Mouse (Mus musculus): ENCODE data around the gene Plaur.

Plaur gene

DNA sequence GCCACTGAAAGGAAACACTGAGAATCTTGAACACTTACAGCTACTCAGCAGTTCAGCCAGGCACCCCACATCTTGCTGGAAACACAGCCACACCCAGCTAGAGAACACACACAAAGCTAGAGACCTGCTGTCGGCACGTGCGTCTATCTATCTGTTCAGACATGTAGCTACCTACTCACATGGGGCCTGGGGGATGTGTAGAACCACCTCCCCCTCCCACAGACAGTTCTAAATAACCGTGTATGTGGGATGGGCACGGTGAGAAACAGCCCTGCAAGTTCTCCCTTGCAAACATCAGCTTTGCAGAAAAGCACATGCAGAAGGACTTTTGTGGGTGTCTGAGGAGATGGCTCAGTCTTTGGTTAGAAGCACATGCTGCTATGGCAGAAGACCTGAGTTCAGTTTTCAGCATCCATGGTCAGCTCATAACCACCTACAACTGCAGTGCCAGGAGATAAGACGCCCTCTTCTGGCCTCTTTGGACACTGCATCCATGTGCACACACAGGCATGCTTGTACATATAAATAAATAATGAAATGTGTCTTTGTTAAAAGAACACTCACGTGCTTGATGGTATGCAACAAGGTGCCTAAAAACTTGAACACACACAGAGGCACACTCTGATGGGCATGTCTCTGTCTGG is 15.5 kb upstream of the Plaur start:
- DNase-seq (ENCODE audit: low spot score) = no peak

DNA sequence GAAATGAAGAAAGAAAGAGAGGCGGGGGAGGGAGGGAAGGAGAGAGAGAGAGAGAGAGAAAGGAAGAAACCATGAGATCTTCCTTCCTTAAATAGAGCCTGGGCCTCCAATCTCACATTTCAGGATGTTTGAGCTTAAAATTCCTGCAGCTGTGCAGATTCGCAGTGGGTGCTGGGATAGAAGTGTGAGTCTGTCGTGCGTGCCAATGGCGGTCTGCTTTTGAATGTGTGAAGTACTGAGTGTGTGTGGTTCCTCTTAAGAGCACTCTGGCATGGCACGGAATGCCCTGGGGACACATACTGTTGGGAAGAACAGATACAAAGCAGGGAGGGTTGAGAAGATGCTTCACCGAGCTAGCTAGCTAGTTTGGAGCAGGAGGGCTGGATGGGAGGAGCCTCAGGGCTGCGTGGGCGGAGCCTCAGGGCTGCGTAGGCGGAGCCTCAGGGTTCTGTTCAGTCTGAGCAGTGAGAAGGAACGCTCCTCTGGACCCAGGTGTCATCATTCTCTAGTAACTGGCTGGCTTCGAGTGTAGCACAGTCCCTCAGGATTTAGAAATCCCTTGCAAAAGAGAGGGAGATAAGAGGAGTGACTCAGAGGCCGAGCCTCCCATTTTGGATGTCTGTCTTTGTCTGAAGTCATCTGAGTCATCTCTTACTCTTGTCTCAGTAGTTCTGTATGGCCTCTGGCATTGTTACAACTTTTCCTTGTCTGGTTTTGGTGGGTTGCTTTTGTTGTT is 13.3 kb upstream of the Plaur start:
- no peak for DNase-seq (ENCODE audit: low spot score)

DNA sequence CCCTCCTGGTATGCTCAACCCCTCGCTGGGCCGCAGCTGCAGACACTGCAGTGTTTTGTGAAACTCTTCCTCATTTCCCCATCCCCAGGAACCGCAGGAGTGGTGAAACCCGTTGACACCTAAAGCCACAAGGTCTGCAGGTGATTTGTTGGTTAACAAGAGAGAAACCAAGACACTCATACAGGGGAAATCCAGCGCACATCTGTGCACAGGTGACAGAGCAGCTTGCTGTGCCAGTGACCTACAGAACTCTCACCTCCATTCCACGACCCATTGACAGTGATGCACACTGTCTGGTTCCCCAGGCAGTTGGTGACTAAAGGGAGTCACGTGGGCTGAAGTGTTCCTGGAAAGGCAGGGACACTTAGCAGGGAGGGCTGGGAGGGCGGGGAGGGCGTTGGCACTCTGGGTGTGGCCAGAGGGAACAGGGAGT is 11.7 kb upstream of the Plaur start:
- no peak for DNase-seq (ENCODE audit: low spot score)

DNA sequence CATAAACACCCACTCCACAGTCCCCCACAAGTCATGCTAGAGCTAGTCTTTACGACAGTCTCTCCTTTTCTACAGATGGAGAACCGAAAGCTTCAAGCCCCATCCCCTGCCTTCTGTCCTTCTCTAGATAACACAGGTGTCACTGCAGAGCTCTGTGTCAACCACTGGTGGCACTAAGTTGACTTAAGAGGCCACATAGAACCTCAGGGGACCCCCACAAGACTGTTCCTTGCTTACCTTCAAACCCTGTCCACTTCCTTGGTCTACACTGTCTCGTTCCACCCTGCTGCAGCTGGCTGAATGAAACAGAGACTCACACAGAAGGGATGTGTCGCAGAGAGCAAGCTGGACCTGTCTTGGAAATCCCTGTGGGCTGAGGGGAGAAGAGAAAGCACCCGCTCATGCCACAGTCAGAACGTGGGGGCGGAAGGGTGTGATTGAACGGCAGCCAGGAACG is 10.4 kb upstream of the Plaur start, which contains the start of gene Irgc1:
Gene Irgc1 (minus strand): TSS at position 443 of the 457 bp plus-strand sequence.
- no peak for DNase-seq (ENCODE audit: low spot score)

DNA sequence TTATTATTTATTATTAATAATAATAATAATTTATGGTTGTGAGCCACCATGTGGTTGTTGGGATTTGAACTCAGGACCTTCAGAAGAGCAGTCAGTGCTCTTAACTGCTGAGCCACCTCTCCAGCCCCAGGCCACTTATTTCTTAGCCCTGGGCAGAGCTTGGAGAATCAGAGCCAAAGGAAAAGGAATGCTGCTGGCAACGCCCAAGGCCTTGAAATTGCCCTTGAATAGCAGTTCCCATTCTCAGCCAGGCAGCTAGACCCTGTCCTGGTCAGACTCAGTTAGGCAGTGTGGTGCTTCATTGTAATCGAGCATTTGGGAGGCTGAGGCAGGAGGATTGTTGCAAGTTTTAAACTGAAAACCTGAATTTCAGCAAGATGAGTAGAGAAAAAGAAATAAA is 8.1 kb upstream of the Plaur start:
- DNase-seq (ENCODE audit: low spot score) = no peak

DNA sequence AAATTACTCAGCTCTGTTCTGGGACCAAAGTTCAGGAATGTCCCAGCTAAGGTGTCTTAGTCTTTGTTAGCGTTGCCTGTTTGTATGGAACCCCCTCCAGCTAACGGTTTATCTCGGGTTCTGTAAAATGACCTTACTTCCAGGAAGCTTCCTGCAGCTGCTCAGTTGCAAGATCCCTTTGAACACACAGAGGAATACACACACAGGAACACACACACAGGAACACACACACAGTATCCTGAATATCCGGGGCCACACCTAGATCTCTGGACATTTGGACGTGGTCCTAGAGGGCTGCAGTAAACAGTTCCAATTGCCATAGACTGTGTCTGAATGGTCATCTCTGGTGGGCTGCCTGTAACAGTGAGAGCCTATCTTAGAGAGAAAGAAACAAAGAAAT is 6.6 kb upstream of the Plaur start:
- no peak for DNase-seq (ENCODE audit: low spot score)

DNA sequence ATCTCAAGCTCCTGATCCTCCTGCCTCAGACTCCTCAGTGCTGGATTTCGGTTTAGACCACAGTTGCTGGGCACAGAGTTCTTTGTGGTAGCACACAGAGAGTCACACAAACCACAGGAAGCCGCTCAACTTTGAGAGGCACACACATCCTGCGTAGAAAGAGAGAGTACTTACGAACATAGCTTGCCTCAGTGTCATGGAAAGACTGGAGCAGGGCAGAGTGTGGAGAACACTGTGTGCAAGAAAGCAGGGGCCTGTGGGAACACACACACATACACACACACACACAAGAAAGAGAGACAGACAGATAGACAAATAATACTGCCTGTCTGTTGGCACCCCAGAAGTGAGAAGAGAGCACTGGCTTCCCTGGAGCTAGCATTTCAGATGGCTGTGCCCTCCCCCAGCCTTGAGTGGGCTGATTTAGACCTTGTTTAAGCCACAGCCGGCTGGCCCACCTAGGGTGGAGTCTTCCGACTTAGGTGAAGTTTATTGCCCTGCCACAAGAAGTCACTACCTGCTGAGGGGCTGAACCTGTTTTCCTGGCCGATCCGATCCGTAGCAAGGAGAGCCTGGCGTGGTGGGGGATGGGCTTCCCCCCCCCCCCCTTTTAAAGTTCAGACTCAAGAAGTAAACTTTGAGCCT is 4.4 kb upstream of the Plaur start:
- no peak for DNase-seq (ENCODE audit: low spot score)

DNA sequence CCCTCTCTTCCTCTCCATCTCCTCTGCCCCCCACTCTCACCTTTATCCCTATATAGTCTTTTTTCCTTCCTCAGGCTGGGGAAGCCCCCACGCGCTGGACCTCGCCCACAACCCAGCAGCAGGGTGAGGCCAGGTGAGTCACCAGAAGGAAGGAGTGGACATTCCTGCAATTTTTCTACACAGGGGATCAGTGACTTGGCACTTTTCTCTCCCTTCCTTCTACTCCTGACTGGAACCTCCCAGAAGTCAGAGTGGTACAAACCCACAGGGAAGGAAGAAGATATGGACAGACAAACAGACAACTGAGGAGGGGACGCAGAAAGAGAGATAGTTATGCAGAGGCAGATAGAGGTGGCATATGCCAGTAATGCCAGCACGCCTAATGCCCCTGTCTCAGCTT is 2.8 kb upstream of the Plaur start:
- no peak for DNase-seq (ENCODE audit: low spot score)

DNA sequence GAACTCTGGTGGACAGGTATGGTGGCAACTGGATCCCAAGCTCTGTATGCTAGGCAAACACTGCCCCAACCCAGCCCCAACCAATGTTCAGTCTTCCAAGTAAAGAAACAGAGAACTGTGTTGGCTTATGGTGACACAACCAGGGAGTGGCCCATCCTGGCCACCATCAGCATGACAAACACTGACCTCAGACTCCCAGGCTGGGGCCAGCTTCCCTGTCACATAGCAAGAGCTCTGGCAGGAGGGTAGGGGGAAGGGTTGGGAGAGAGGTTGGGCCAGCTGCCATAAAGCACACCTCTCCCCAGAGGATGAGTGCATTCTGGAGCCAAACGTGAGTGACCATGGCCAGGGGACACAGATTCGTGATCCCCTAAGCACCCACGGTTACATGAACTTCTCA is 2.4 kb upstream of the Plaur start:
- DNase-seq (ENCODE audit: low spot score) = no peak

DNA sequence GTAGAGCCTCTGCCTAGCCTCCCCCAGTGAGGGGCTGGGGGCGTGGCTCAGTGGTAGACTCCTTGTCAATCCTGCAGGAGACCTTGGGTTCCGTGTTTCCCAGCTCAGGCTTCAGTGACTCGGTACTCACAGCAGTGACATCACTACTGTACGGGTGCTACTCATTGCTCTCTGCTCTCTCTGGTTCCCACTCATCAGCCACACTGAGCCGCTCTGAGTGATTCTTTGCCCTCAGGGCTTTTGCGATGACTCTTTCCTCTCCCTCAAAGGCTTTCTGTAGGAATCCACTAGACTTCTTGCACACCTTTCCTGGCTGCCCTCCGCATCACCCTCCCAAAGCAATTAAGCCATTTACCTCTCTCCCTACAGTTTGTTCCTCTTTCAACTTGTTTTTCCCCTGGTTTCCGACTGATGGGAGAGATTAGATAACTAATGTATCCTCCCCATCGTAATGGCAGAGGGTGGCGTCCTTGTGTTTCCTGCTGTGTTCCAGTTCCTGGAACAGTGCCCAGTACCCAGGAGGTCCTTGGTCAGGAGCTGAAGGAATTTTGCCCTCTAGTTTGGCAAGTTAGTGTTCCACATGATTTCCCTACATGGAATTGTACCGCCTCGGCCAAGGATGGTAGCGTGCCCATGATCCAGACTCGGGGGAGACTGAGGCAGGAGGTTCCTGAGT is 770 bp upstream of the Plaur start:
- DNase-seq (ENCODE audit: low spot score) = no peak

DNA sequence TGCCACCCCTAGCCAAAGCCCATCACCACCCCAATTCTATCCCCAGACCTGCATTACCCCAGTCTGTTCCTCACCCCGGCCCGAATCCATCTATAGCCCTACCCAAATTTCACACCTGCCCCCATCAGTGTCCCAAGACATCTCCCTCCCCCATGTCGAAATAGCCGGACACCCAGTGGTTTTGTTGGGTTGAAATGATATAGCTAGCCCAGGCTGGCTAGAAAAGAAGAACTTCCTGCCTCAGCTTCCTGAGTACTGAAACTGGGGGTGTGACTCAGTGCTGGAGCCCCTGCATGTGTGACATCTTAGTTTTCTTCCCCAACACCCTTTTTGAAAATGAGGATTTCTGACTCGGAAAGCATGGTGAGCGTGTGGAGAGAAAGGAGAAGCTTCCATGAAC is 4.6 kb downstream of the Plaur start:
- no peak for DNase-seq (ENCODE audit: low spot score)

DNA sequence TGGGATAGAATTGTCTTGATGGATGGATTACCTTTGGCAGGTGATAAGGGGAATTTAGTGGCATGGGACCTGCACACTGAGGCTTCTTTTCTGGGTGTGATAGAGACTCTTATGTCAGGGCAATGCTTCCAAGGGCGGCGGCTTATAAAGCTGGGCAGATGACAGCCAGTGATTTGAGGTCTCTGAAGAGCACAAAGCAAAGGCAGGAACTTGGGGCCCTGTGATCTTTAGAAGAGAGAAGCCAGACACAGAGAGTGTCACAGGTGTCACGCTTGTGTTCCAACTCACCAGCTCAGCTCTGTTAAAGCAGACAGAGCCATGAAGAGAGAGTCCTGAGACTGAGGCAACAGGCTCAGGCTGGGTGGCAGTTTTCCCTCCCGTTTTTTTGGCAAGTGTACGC is 5.6 kb downstream of the Plaur start:
- no peak for DNase-seq (ENCODE audit: low spot score)

DNA sequence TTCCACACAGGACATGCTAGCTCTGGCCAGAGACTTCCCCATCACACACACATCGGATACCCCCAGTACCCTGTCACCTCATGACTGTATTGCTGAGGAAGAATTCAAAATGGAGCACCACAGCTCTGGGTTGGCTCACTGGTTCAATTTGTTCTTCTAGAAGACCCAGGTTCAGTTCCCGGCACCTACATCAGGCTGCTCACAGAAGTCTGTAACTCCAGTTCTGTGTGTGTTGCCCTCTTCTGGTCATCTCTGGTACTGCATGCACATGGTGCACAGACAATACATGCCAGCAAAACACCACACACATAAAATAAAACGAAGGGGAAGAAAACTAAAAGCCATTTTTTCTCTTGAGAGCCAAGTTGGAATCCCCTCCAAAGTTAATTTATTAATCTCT is 6.8 kb downstream of the Plaur start:
- DNase-seq (ENCODE audit: low spot score) = no peak

DNA sequence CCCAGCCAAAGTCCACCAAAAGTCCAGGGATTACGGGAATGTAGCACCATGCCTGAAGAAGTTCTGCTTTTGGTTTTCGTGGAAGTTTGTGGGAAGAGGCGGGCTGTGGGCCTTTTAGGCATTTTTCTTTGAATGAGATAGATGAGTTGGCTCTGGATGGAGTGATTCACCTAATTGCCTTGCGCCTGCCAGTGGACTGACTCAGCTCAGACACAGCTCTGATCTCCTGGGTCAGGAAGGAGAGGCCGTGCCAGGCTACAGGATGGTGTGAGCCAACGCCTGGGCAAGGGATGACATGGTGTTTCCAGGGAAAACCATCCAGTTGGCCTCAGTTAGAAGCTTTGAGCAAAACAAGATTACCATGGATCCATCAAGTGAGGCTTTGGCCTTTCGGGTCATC is 8.1 kb downstream of the Plaur start:
- DNase-seq (ENCODE audit: low spot score) = no peak

DNA sequence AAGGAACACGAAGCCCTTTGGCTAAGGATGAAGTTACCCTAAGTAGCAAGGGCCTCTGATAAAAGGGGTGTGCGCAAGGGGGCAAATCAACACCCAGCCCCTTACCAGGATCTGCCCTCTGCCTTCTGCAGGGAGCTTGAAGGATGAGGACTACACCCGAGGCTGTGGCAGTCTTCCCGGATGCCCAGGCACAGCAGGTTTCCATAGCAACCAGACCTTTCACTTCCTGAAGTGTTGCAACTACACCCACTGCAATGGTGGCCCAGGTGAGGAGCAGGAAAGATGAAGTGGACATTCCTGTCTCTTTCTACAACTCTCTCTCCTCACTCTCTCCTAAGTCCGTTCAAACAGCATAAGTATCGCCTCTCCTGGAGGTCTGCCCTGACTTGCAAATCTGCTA is 10.2 kb downstream of the Plaur start:
- no peak for DNase-seq (ENCODE audit: low spot score)

DNA sequence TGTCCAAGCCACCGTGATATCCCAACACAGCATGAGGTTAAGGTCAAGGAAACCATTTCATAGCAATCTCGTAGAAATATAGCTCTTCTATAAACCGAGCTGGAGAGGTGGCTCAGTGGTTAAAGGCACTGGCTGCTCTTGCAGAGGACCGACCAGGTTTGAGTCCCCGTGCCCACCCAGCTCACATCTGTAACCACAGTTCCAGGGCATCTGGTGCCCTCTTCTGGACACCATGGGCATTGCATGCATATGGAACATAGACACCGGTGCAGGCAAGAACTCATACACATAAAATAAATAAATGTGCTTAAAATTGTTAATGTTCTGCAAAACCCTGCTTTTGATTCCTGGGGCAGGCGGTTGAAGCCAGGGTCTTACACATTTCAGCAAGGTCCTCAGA is 10.7 kb downstream of the Plaur start:
- DNase-seq (ENCODE audit: low spot score) = no peak

DNA sequence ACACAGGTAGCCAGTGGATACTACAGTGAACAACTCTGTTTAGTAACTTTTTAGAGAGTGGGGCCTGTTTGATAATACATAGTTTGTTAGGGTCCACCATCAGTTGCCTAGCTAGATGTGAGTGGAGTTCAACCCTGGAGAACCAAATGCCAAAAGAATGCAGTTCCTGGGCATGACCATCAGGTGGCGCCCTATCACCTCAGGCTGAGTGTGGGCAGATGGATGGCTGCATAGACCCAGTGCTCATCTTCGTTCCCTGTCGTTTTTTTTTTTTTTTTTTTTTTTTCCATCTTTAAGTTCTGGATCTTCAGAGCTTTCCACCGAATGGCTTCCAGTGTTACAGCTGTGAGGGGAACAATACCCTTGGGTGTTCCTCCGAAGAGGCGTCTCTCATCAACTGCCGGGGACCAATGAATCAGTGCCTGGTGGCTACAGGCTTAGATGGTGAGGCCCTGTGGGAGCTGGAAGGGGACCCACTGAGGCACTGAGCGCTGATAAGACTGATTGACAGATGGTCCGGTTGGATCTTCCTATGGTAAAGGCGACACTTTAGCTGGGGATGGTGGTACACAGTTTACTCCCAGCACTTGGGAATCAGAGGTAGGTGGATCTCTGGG is 11.7 kb downstream of the Plaur start:
- peak; percentile 81 for DNase-seq (ENCODE audit: low spot score)

DNA sequence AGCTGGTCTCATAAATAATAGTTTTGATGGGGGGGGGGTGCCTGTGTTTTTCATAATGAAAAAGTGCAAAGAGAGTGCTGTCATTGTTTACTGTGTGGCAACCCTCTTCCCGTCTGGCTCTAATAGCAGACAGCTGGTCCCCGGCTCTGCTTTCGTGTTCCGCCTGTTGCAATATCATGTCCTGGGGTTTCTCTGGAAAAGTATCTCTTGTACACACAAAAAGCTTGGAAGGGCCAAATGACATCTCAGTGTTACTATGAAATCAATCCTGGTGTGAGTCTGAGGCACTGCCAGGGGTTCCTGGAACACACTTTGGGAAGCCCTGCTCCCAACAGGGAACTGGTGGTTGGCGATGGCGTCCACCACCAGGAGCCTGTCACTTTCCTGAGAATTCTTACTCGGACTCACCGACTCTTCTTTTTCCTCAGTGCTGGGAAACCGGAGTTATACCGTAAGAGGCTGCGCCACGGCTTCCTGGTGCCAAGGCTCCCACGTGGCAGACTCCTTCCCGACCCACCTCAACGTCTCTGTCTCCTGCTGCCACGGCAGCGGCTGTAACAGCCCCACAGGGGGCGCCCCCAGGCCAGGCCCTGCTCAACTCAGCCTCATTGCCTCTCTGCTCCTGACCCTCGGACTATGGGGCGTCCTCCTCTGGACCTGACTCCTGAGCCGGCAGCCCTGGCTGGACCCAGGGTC is 12.7 kb downstream of the Plaur start:
- DNase-seq (ENCODE audit: low spot score) = no peak

DNA sequence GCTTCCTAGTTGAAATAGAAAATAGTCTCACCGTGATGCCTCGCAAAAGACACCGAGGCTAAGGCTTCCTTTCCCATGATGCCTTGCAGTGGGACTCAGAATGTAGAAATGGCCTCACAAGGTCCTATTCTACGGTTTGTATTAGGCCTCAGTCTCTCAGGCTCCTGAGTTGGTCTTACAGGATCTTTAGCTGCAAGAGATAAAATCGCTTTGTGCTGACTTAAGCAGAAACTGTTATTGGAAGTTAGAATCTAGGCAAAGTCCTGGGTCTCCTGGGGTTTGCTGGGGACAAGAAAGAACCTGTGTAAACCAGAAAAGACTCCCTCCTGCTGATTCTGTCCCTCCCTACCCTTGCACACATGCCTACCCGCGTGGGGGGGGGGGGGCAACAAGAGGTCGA is 14.1 kb downstream of the Plaur start:
- no peak for DNase-seq (ENCODE audit: low spot score)

DNA sequence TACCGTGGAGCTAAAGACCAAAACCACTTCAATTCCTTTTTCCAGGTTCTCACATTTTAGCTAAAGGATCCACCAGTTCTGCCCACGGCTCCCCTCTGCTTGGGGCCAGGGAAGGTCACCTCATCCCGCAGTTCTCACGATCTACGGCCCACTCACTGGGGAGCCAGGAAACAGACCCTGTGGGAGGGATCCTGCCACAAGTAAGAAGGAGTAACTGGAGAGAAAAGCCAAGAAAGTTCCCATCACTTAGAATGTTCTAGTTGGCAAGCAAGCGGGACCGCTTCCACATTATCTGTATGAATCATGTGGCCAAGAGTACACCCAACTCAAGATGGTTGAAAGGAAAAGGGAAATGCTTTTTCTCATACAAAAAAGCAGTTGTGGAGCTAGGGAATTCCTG is 14.6 kb downstream of the Plaur start:
- no peak for DNase-seq (ENCODE audit: low spot score)

DNA sequence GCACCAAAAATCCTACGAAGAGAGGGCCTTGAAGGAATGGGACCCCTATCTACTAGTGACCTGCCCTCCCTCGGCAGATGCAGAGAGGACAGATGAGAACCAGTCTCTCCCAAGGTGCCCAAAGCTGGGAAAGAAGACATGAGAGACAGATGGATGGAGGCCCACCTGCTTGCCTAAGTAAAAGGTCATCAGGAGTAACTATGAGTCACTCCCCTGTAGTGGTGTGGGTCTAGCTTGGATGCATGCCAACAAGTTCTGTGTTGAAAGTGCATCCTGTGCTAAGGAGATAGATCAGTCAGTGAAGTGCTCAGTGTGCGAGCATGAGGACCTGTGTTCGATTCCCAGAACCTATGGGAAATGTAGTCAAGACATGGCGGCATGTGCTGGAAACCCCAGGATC is 16.6 kb downstream of the Plaur start:
- no peak for DNase-seq (ENCODE audit: low spot score)

DNA sequence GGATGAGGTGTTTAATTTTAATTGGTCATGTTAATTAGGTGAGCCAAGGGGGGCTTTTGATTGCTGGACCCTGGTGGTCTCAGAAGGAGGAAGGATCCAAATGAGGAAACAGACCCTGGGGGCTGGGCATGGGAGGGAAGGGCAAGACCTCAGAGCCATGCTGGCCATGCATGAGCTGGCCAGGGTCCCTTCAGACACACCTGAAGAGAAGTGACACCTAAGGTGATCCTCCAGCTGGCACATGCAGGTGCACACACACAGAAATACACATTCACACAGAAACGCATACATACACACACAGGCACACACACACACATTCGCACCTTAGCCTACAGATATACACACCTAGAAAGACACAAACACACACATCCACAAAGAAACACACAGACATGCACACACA is 17.4 kb downstream of the Plaur start:
- no peak for DNase-seq (ENCODE audit: low spot score)
